ENCODE assay signal across 20 mouse cellular contexts in the genomic region with DNA sequence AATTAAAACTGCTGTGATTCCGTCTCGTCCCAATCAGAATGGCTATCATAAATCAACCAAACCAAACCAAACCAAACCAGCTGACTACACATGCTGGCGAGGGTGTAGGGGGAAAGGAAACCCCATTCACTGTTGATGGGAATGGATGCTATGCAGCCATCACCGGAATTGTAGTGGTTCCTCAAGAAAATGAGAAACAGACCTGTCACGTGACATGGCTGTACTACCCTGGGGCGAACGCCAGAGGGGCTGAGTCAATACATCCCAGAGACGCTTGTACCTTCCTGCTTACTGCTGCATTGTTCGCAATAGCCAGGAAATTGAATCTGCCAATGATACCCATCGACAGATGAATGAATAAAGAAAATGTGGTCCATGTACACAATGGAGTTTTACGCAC. TPM values are rescaled to one million over a fixed set of nuclear protein-coding genes. Genes with fewer than 3 reads are reported as not detected.
DNase-seq lines count a peak whose midpoint lies in the region; ATAC-seq and TF ChIP-seq lines count a peak whose summit lies in the region.
"Had no signal": no experiment of that assay in that cellular context is flagged by ENCODE, and none has a peak within 500 bp of the region (broad histone marks: within the 10 kb centered on the region; RNA-seq: fewer than 3 reads in every experiment).

No protein-coding gene starts in this region.

- no peak overlapping the region for H3K27ac ChIP-seq in intestine, postnatal 0 days (ENCODE audit: low read depth, low read length)
- H3K27ac ChIP-seq: forebrain, embryonic 13.5 days; liver, embryonic 13.5 days; macrophage; stomach, postnatal 0 days had no signal

- no peak for TF ChIP-seq CTCF in intestine, postnatal 0 days (IDR thresholded peaks at IDR 0.05; ENCODE audit: low read depth)

- no peak for ATAC-seq in intestine, postnatal 0 days
- ATAC-seq: forebrain, embryonic 13.5 days had no signal

- no peaks in the 10 kb centered on the region for H3K9me3 ChIP-seq in intestine, postnatal 0 days (ENCODE audit: control insufficient read depth)
- H3K9me3 ChIP-seq: forebrain, embryonic 13.5 days; liver, embryonic 13.5 days had no signal

- no peaks in the 10 kb centered on the region for H3K27me3 ChIP-seq in intestine, postnatal 0 days (replicated peaks; ENCODE audit: control insufficient read depth, insufficient read depth, low read length)
- H3K27me3 ChIP-seq: forebrain, embryonic 13.5 days had no signal

- no peaks in the 10 kb centered on the region for H3K4me1 ChIP-seq in intestine, postnatal 0 days (replicated peaks; ENCODE audit: control insufficient read depth, insufficient read depth, low read length)
- H3K4me1 ChIP-seq: liver, embryonic 13.5 days had no signal

- H3K4me3 ChIP-seq in intestine, postnatal 0 days (ENCODE audit: low read depth, low read length), result no peak overlapping the region
- H3K4me3 ChIP-seq: forebrain, embryonic 13.5 days; liver, embryonic 13.5 days had no signal

- H3K36me3 ChIP-seq in intestine, postnatal 0 days (ENCODE audit: control insufficient read depth, insufficient read depth), result no peaks in the 10 kb centered on the region
- H3K36me3 ChIP-seq: liver, embryonic 13.5 days had no signal

- 79% methylated on average over 11 of the region's 11 CpGs for WGBS in intestine, postnatal 0 days

- H3K4me2 ChIP-seq in intestine, postnatal 0 days (replicated peaks; ENCODE audit: low read depth), result no peak overlapping the region
- H3K4me2 ChIP-seq: forebrain, embryonic 13.5 days; liver, embryonic 13.5 days; lung, embryonic 14.5 days had no signal

- peak; percentile 54 for DNase-seq in embryo, embryonic 10 days (ENCODE audit: low spot score)
- DNase-seq in embryo, embryonic 9.5 days (ENCODE audit: extremely low spot score), result no peak
- DNase-seq in NIH3T3 (ENCODE audit: low read depth), result peak; percentile 65
- peak; percentile 19 for DNase-seq in fibroblast of lung, adult 2 months (ENCODE audit: low read depth)
- DNase-seq in mesoderm, embryonic 11.5 days (ENCODE audit: low read depth, low spot score), result peak; percentile 71
- DNase-seq in heart, adult 11 months, result no peak
- DNase-seq in lung, postnatal 25 days (ENCODE audit: low spot score), result no peak
- DNase-seq: cerebellum, adult 8-10 months; gastrocnemius, postnatal 36 days; kidney, adult 2 months; kidney, postnatal 25 days; liver, embryonic 13.5 days; lung, embryonic 14.5 days; midbrain, embryonic 14.5 days; retina, postnatal 1 day; right cerebral cortex, postnatal 4 days had no signal

- H3K9ac ChIP-seq in intestine, postnatal 0 days (ENCODE audit: low read depth, low read length), result no peak overlapping the region
- H3K9ac ChIP-seq: forebrain, embryonic 13.5 days; liver, embryonic 13.5 days; lung, embryonic 14.5 days had no signal

RNA-seq across cellular contexts. Expression of a gene that starts 29.1 kb away (rescaled TPM):
- 18.1 and 19.4 TPM in 2 replicates for polyA plus RNA-seq in intestine, postnatal 0 days (2015; fragmentation: Nextera tagmentation; extraction: Ambion mirVana)

RNA-seq across cellular contexts. Expression of a gene that starts 59.9 kb away (rescaled TPM):
- polyA plus RNA-seq in intestine, postnatal 0 days (2015; fragmentation: Nextera tagmentation; extraction: Ambion mirVana), result 2.7 and 3.3 TPM in 2 replicates

Comparison
In these comparisons a context has a peak if more than half of its experiments do, and no peak if none do; other contexts are left out.
1. DNase-seq: peak in embryo, embryonic 10 days (single experiment), NIH3T3 (single experiment), fibroblast of lung, adult 2 months (single experiment) and mesoderm, embryonic 11.5 days (single experiment); none in embryo, embryonic 9.5 days (single experiment), heart, adult 11 months (single experiment) and lung, postnatal 25 days (single experiment).